Mouse (Mus musculus): ENCODE measurements around the gene Palmd.

Palmd gene

DNA sequence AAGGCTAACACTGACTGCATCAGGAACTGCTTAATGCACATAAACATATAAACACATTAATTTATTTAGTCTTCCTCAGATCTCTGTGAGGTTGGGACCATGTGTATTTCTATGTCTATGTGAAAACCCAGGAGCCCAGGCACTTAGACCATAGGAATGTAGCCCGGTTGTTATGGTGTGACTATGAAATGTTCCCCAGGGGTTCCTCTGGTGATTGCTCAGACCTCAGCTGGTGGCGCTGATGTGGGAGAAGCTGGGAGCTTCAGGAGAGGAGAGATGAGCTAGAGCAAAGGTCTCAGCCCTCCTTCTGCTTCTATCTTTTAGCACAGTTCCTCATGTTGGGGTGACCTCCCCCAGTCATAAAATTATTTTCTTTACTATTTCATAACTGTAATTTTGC lies 8.4 kb downstream of the Palmd start:
- no peak for DNase-seq (ENCODE audit: low read depth, low spot score)

GRCm38 (mm10) chr3:116955061-116955460 lies 13.7 kb downstream of the Palmd start:
- no peak for DNase-seq (ENCODE audit: low read depth, low spot score)

GRCm38 (mm10) chr3:116953366-116953765 lies 15.4 kb downstream of the Palmd start:
- no peak for DNase-seq (ENCODE audit: low read depth, low spot score)

DNA sequence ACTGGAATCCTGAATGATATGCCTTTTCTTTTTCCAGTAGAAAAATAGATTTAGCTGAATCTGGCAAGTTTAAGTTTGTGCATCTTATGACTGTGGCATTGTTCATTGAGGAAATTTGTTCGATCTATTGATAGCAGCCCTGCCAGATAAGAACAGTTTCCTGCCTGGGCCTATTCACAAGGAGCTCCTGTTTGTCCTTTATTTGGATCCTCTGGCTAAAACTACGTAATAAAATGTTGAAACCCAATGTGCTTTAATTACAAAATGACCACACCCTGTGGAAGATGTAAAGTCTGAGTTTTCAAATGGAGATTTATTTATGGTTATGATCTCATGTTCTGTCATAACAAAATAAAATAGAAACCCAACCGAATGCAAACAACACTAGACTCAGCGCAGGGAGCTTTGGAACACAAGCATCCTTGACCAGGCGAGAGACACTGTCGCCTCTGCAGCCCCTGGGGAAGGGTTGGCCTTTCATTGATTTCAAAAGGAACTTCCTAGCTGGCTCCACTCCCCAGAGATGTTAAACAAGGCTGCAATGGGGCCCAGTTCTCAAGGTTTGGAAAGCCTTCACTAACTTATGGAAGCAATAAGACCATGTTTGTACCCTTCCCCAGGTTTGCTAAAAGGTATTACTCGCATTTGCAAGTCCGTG lies 16.4 kb downstream of the Palmd start:
- no peak for DNase-seq (ENCODE audit: low read depth, low spot score)

GRCm38 (mm10) chr3:116951489-116951888 lies 17.3 kb downstream of the Palmd start:
- DNase-seq (ENCODE audit: low read depth, low spot score) = no peak

DNA sequence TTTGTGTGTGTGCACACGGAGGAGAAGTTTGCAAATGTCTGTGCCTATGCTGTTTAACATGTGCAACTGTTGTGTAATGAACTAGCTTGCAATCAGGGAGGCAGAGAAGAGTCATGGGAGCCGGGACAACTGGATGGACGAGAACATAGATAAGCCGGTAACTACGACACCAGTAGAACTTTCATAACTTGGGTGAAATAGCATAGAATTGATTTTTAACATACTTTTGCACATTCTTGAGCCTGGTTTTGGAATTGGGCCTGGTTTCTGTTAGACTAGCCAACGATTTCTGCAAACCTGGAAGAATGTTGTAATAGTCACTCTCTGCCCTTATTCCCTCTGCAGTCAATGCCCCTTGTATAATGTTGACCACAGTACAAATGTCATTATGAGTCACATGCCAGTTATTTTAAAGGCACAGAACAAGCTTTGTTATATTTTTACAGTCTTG lies 18.1 kb downstream of the Palmd start:
- no peak for DNase-seq (ENCODE audit: low read depth, low spot score)

DNA sequence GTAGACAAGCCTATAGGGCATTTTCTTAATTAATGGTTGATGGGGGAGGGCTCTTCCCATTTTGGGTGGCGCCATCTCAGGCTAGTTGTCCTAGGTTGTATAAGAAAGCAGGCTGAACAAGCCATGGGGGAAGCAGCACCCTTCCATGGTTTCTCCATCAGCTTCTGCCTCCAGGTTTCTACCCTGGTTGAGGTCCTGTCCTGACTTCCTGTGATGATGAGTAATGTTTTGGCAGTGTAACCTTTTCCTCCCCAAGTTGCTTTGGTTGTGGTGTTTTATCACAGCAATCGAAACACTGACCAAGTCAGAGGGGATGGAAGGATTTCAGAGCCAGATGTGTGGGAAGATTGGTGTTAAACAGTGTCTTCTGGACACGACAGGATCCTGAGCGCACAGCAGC lies 22.3 kb downstream of the Palmd start:
- DNase-seq (ENCODE audit: low read depth, low spot score) = no peak

DNA sequence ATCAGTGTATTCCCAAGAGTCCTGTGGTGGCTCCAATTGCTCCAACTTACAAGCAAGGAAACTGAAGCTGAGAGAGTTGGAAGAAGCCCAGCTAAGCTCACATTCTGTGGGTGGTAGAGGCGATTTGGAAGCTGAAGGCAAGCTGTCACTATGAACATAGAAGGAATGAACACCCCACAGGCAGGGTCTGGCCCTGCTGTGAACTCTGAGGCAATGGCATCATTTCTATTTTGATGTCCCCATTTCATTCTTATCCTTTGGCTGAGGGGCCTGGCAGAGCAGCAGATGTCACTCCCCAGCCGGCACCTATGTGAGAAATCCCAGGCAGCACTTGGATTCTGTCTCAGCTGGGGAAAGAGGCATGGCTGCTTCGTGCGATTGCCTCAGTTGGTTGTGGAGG lies 25.4 kb downstream of the Palmd start:
- no peak for DNase-seq (ENCODE audit: low read depth, low spot score)

DNA sequence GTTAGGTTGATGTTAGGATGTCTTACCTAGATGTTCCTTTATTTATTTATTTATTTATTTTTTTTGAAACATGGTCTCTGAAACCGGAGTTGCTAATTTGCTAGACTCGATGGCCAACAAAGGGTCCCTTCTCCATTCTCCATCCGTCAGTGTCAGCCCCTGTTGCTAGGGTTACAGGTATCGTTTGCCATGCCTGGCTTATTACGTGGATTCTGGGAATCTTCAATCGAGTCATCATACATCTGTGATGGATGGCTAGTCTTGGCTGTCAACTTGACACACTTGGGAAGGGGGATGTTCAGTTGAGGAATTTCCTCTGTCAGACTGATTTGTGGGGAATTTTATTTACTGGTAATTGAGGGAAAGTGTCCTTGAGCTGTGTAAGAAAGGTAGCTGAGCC lies 26.0 kb downstream of the Palmd start:
- DNase-seq (ENCODE audit: low read depth, low spot score) = no peak

DNA sequence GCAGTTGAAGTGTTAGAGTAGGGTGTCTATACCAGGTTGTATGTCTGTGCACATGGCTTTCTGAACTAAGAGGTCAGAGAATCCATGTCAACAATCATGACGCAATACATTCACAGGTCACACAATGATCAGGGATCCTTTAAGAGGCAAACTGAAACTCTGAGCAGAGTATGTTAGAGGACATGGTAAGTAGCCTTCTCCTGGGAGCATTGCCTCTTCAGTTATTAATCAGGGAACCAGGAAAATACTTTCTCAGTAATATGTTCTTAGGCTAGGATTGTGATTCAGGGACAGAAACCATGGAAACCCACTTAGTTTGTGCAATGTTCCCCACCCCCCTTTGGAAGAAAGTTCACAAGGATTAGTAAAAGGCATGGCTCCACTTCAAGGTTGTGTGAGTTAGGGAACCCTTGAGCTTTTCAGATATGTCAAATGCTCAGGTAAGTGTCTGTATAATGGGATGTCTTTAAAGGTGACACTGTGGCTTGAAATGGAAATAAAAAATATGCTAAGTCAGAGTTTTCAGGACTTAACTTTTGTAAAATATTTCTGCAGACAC lies 27.1 kb downstream of the Palmd start:
- DNase-seq (ENCODE audit: low read depth, low spot score) = no peak

- no peak for DNase-seq (ENCODE audit: low read depth, low spot score)
Observed at GRCm38 (mm10) chr3:116940804-116941558, 27.8 kb downstream of the Palmd start.

GRCm38 (mm10) chr3:116936934-116937691 lies 31.7 kb downstream of the Palmd start:
- no peak for DNase-seq (ENCODE audit: low read depth, low spot score)

DNA sequence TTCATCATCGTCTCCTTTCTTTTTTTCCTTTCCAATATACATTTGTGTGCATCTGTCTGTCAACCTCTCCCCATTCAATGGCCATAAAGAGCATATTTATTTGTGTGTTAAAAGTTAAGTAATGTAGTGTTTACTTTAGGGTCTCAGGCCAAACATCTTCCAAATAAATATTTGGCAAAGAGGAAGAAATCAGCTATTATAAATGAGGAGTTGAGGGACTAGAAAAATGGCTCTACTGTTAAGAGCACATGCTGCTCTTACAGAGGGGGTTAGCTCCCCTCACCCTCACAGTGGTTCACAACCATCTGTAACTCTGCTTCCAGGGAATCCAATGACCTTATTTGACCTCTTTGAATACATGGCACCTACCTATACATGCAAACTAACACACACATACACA lies 35.6 kb downstream of the Palmd start:
- DNase-seq (ENCODE audit: low read depth, low spot score) = no peak

GRCm38 (mm10) chr3:116928994-116929393 lies 39.8 kb downstream of the Palmd start:
- DNase-seq (ENCODE audit: low read depth, low spot score) = no peak

- DNase-seq (ENCODE audit: low read depth, low spot score) = no peak
Observed at GRCm38 (mm10) chr3:116923042-116923441, 45.7 kb downstream of the Palmd start.

DNA sequence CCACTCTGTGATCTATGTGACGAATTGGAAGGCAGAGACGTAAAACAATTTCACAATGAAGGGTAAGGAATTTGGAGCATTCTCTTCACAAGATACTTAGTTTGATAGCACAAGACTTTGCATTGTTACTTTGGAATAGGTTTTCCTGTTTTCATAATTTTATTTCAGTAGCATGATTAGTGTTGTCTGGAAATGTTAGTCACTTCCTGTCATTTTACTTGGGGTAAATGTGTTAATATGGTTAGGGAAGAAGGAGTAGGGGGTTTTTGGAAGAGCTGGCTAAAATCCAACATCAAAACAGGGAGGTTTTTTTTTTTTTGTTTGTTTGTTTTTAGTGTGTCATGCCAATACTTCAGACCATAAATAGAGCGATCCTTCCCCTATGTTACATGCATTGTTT lies 47.3 kb downstream of the Palmd start:
- no peak for DNase-seq (ENCODE audit: low read depth, low spot score)

GRCm38 (mm10) chr3:116917016-116917415 lies 51.8 kb downstream of the Palmd start:
- DNase-seq (ENCODE audit: low read depth, low spot score) = no peak

DNA sequence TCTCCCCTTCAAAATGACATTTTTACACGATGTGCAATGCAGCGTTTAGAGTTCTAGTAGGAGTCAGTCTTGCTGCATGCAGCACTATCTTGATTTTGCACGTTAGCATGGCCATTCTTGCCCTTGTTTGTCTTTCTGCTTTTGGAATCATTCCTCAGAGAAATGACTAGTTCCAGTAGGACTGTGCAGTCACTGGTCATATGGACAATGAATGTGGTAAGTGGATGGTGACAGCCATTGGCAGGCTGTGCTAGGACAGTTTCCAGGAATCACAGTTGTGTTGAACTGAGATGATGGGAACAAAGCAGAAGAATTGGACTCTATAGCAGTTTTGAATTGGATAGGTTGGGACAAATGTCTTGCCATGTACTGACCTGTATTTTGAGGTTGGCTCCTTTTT lies 53.9 kb downstream of the Palmd start:
- no peak for DNase-seq (ENCODE audit: low read depth, low spot score)

DNA sequence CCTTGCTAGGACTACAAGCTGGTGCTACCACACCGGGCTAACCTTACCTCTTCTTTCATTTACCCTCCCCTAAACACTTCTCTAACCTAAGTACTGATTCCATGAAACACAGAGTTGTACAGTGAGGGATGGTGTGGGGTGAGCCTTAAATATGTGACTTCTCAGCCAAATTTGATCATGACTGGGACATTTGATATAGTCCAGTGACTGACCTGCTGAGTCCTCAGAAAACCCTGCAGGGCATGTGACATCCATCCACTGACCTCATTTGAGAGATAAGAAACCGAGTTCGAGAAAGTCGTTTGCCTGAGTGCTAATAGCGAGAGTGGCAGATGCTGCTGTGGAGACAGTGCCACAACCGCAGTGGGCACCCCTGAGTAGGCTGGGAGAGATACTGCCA lies 54.4 kb downstream of the Palmd start:
- no peak for DNase-seq (ENCODE audit: low read depth, low spot score)

- no peak for DNase-seq (ENCODE audit: low read depth, low spot score)
Observed at GRCm38 (mm10) chr3:116906596-116906995, 62.2 kb downstream of the Palmd start.

DNA sequence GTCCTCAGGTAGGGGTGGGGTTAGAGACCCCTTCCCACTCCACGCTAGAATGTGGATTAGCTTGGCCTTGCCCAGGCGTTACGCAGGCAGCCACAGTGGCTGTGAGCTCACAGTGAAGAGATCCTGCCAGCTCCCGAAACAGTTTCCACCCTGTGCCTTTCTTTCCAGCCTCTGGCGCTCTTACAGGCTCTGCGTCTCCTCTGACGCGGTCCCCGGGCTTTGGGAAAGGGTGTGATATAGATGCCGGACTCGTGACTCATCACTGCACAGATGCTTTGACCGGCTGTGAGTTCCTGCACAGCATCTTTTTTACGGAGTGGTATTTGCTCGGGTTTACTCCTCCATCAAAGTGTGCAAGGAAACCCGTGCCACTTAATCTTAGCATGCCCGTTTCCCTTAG lies 62.9 kb downstream of the Palmd start:
- no peak for DNase-seq (ENCODE audit: low read depth, low spot score)

DNA sequence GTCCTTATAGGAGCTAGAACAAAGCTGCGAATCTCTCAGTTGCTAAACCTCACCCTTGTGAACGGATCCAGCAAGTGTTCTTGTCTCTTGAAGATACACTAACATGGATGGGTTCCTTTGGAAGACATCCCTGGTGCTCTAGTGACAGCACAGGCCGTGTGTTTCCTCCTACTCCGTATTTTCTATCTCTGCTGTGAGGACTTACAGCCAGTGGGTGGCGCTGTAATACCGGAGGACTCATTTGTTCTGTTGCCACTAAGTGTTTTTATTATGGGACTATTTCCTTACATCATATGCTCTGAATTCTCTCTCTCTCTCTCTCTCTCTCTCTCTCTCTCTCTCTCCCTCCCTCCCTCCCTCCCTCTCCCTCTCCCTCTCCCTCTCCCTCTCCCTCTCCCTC lies 64.6 kb downstream of the Palmd start:
- peak; percentile 41 for DNase-seq (ENCODE audit: low read depth, low spot score)
